Mouse (Mus musculus): ENCODE measurements around the gene Ccdc153. TPM values are rescaled to one million over a fixed set of nuclear protein-coding genes. Genes with fewer than 3 reads are reported as not detected.

The Ccdc153 gene
- not detected in 2 replicates for polyA plus RNA-seq (2016; fragmentation: Nextera tagmentation; extraction: Ambion mirVana)

- no peaks in the 10 kb centered on the region for H3K9me3 ChIP-seq
- H3K4me1 ChIP-seq, result no peaks in the 10 kb centered on the region
- H3K36me3 ChIP-seq (replicated peaks), result no peaks in the 10 kb centered on the region
- H3K9ac ChIP-seq, result no peak within 1 kb of the TSS
- no peak within 1 kb of the TSS for H3K4me2 ChIP-seq
- no peak within 1 kb of the TSS for H3K4me3 ChIP-seq (replicated peaks)
- no peaks in the 10 kb centered on the region for H3K27me3 ChIP-seq
- WGBS, result 54% methylated on average over 2 of the region's 2 CpGs
- ATAC-seq (ENCODE audit: low FRiP score), result no peak
- H3K27ac ChIP-seq, result no peak within 1 kb of the TSS
These were observed at the start of gene Ccdc153 for GRCm38 (mm10) chr9:44240399-44240798. TSS of gene Ccdc153 (plus strand) at chr9:44240676.

DNA sequence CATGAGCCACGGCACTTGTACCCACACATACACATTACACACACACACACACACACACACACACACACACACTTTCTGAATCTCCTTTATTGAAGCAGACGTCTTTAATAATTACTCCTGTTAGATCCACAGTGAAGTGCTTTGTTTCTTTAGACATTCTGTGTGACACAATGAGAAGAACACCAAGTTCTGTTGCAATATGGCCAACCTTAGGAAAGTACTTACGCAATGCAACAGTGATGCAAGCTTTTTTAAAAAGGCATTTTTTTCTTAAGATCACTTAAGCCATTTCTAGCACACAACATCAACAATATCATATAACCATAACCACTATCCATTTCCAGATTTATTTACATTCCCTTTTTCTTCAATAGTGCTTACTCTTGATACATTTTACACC lies 49.3 kb upstream of the Ccdc153 start:
- H3K9me3 ChIP-seq, result no peaks in the 10 kb centered on the region
- H3K36me3 ChIP-seq (replicated peaks), result 0 out of 2 replicates have a peak, but pooled peaks cover 4% of the 10 kb centered on the region
- no peak overlapping the region for H3K4me2 ChIP-seq
- H3K27ac ChIP-seq, result no peak overlapping the region
- no peak overlapping the region for H3K9ac ChIP-seq
- no peaks in the 10 kb centered on the region for H3K27me3 ChIP-seq
- H3K4me1 ChIP-seq, result peaks cover 9% of the 10 kb centered on the region; the same call in 1 of the 2 replicates
- H3K4me3 ChIP-seq (replicated peaks), result no peak overlapping the region
- ATAC-seq (ENCODE audit: low FRiP score), result no peak
- WGBS, result 77% methylated on average over 3 of the region's 3 CpGs

DNA sequence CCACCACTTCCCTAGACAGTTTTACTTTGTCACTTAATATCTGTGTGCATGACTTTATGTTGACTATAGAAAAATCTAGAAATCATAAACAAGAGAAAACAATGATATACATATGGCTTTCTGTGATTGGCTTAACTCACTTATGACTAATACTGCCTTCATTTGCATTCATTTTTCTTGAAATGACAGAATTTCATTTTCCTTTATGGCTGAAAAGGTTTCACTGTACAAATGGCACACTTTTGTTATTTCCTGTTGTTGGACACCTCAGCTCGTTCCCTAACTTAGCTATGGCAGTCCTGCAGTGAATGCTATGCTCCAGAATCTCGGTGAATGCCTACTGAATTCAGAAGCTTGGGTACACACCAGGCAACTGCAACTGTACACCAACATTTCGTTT lies 48.2 kb upstream of the Ccdc153 start:
- Histone ChIP-seq H3K27me3 (no peaks in the 10 kb centered on the region), H3K4me2 (no peak overlapping the region), H3K9me3 (no peaks in the 10 kb centered on the region), H3K9ac (no peak overlapping the region), H3K4me1 (peaks cover 9% of the 10 kb centered on the region; the same call in 1 of the 2 replicates), H3K27ac (no peak overlapping the region), H3K36me3 (replicated peaks) (0 out of 2 replicates have a peak, but pooled peaks cover 4% of the 10 kb centered on the region), H3K4me3 (replicated peaks) (no peak overlapping the region)
- no peak for ATAC-seq (ENCODE audit: low FRiP score)
- WGBS, result 91% methylated on average over 3 of the region's 3 CpGs

DNA sequence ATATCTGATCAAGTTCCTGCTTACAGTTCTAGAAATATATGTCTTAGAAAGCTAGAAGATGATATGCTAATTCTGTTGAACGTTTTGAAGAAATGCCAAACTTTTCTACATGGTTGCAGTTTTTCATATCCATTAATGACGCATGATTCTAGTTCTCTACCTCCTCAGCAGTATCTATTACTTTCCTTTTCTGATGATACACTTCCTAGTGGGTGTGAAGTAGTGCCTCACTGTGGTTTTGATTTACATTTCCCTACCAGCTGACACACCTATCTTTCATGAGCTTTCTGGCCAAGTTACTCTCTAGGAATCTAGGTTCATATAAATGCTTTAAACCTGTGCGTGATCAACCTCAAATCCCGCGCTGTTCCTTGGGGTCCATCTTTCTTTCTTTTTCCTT lies 47.7 kb upstream of the Ccdc153 start:
- no peak overlapping the region for H3K9ac ChIP-seq
- peaks cover 6% of the 10 kb centered on the region for H3K36me3 ChIP-seq (replicated peaks)
- no peak overlapping the region for H3K4me3 ChIP-seq (replicated peaks)
- WGBS, result 96% methylated on average over 5 of the region's 5 CpGs
- H3K4me2 ChIP-seq, result no peak overlapping the region
- no peaks in the 10 kb centered on the region for H3K27me3 ChIP-seq
- no peak for ATAC-seq (ENCODE audit: low FRiP score)
- H3K4me1 ChIP-seq, result peaks cover 9% of the 10 kb centered on the region; the same call in 1 of the 2 replicates
- H3K9me3 ChIP-seq, result no peaks in the 10 kb centered on the region
- H3K27ac ChIP-seq, result no peak overlapping the region

DNA sequence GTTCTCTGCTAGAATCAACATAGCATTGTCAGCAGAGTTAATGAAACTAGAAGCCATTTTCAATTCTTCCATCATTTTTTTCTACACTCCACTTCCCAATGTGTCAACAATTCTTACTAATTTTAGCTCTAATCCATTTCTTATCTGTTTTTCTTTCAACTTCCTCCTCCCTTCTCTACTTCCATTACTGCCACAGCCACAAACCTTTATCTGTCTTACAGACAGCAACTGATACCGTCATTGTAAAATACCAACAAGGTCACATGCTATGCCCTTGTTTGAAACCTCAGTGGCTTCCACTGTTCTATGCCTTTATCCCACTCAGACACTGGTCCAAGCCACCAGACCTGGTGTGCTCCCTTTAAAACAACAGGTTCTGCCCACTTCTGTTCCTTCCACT lies 46.5 kb upstream of the Ccdc153 start:
- H3K4me1 ChIP-seq, result no peaks in the 10 kb centered on the region
- 97% methylated on average over 1 of the region's 1 CpGs for WGBS
- no peak overlapping the region for H3K4me2 ChIP-seq
- no peak for ATAC-seq (ENCODE audit: low FRiP score)
- no peaks in the 10 kb centered on the region for H3K9me3 ChIP-seq
- H3K27ac ChIP-seq, result no peak overlapping the region
- no peak overlapping the region for H3K4me3 ChIP-seq (replicated peaks)
- H3K27me3 ChIP-seq, result no peaks in the 10 kb centered on the region
- peaks cover 16% of the 10 kb centered on the region for H3K36me3 ChIP-seq (replicated peaks)
- no peak overlapping the region for H3K9ac ChIP-seq

DNA sequence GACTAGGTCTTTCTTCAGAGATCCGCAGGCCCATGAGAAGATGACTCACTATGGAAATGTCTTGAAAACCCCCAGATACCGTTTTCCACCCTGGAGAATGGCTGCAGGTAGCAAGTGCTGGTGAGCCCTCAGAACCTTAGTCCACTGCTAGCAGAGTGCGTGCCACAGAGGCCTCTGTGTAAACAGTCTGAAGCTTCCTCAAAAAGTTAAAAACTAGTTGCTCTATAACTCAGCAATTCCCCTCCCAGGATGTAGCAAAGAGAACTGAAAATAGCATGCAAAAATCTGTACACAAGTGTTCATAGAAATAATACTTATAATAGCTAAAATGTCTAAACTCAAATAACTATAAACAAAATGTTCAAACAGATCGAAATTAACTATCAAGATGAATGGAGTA lies 44.1 kb upstream of the Ccdc153 start:
- no peak for ATAC-seq (ENCODE audit: low FRiP score)
- H3K4me1 ChIP-seq, result no peaks in the 10 kb centered on the region
- H3K9ac ChIP-seq, result no peak overlapping the region
- no peak overlapping the region for H3K27ac ChIP-seq
- H3K36me3 ChIP-seq (replicated peaks), result peaks cover 35% of the 10 kb centered on the region
- H3K4me3 ChIP-seq (replicated peaks), result no peak overlapping the region
- 93% methylated on average over 4 of the region's 4 CpGs for WGBS
- H3K4me2 ChIP-seq, result no peak overlapping the region
- no peaks in the 10 kb centered on the region for H3K9me3 ChIP-seq
- H3K27me3 ChIP-seq, result no peaks in the 10 kb centered on the region

GRCm38 (mm10) chr9:44199166-44199565 lies 41.3 kb upstream of the Ccdc153 start:
- H3K27me3 ChIP-seq, result no peaks in the 10 kb centered on the region
- H3K4me1 ChIP-seq, result no peaks in the 10 kb centered on the region
- H3K27ac ChIP-seq, result no peak overlapping the region
- peaks cover 35% of the 10 kb centered on the region for H3K36me3 ChIP-seq (replicated peaks)
- WGBS, result 90% methylated on average over 3 of the region's 3 CpGs
- no peaks in the 10 kb centered on the region for H3K9me3 ChIP-seq
- no peak overlapping the region for H3K4me3 ChIP-seq (replicated peaks)
- ATAC-seq (ENCODE audit: low FRiP score), result no peak
- H3K9ac ChIP-seq, result no peak overlapping the region
- no peak overlapping the region for H3K4me2 ChIP-seq

- no peaks in the 10 kb centered on the region for H3K9me3 ChIP-seq
- no peak overlapping the region for H3K27ac ChIP-seq
- ATAC-seq (ENCODE audit: low FRiP score), result no peak
- no peak overlapping the region for H3K9ac ChIP-seq
- no peaks in the 10 kb centered on the region for H3K27me3 ChIP-seq
- no peak overlapping the region for H3K4me2 ChIP-seq
- H3K4me3 ChIP-seq (replicated peaks), result no peak overlapping the region
- peaks cover 35% of the 10 kb centered on the region for H3K36me3 ChIP-seq (replicated peaks)
- no peaks in the 10 kb centered on the region for H3K4me1 ChIP-seq
These were observed 40.9 kb upstream of the Ccdc153 start for GRCm38 (mm10) chr9:44199580-44199979.

- H3K9ac ChIP-seq, result no peak overlapping the region
- no peaks in the 10 kb centered on the region for H3K9me3 ChIP-seq
- no peak for ATAC-seq (ENCODE audit: low FRiP score)
- no peaks in the 10 kb centered on the region for H3K27me3 ChIP-seq
- H3K4me3 ChIP-seq (replicated peaks), result no peak overlapping the region
- no peaks in the 10 kb centered on the region for H3K4me1 ChIP-seq
- no peak overlapping the region for H3K4me2 ChIP-seq
- peaks cover 35% of the 10 kb centered on the region for H3K36me3 ChIP-seq (replicated peaks)
- 88% methylated on average over 3 of the region's 3 CpGs for WGBS
- no peak overlapping the region for H3K27ac ChIP-seq
These were observed 40.0 kb upstream of the Ccdc153 start for GRCm38 (mm10) chr9:44200458-44200857.

DNA sequence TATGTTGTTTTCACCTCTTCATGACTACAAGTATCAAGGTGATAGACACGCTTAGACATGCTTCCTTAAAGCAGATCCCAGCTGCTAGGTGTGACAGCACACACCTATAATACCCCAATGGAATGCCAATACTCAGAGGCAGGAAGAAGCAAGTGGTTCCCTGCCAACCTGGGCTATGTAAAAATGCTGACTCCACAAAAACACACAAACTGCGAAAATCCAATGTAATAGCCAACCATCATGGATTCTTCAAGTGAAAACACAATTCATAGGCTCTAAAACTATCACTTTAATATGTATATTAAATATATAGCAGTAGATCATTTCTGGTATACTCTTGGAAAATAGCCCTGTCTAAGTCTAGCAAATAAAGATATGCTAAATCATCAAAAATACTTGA lies 32.6 kb upstream of the Ccdc153 start:
- no peak overlapping the region for H3K9ac ChIP-seq
- no peak overlapping the region for H3K4me3 ChIP-seq (replicated peaks)
- no peak overlapping the region for H3K27ac ChIP-seq
- WGBS, result 95% methylated on average over 2 of the region's 2 CpGs
- peaks cover 5% of the 10 kb centered on the region; the same call in 1 of the 2 replicates for H3K9me3 ChIP-seq
- no peaks in the 10 kb centered on the region for H3K4me1 ChIP-seq
- ATAC-seq (ENCODE audit: low FRiP score), result no peak
- H3K27me3 ChIP-seq, result no peaks in the 10 kb centered on the region
- H3K4me2 ChIP-seq, result no peak overlapping the region
- peaks cover 10% of the 10 kb centered on the region; the same call in 1 of the 2 replicates for H3K36me3 ChIP-seq (replicated peaks)

GRCm38 (mm10) chr9:44209416-44209815 lies 31.1 kb upstream of the Ccdc153 start:
- H3K36me3 ChIP-seq (replicated peaks), result peaks cover 14% of the 10 kb centered on the region; the same call in 1 of the 2 replicates
- ATAC-seq (ENCODE audit: low FRiP score), result no peak

DNA sequence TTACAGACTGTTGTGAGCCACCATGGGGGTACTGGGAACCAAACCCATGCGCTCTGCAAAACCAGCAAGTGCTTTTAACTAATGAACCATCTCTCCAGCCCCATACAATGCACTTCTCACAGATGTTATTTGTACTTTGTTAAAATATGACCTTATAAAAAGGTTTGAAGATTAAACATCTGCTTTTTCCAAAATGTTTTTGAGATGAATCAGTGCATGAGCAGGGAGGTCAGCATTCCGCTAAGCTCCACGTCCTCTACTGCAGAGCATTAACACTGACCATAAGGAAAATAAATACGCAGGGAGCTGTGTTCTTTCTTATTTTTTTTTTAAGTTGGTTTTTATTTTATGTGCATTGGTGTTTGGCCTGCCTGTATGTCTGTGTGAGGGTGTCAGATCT lies 28.1 kb upstream of the Ccdc153 start:
- peaks cover 5% of the 10 kb centered on the region; the same call in 1 of the 2 replicates for H3K9me3 ChIP-seq
- peaks cover 14% of the 10 kb centered on the region; the same call in 1 of the 2 replicates for H3K36me3 ChIP-seq (replicated peaks)
- H3K9ac ChIP-seq, result no peak overlapping the region
- H3K27me3 ChIP-seq, result no peaks in the 10 kb centered on the region
- no peak overlapping the region for H3K27ac ChIP-seq
- H3K4me1 ChIP-seq, result no peaks in the 10 kb centered on the region
- no peak overlapping the region for H3K4me3 ChIP-seq (replicated peaks)
- H3K4me2 ChIP-seq, result no peak overlapping the region
- ATAC-seq (ENCODE audit: low FRiP score), result no peak
- 96% methylated on average over 4 of the region's 4 CpGs for WGBS

More at GRCm38 (mm10) chr9:44209416-44209815, 31.1 kb upstream of the Ccdc153 start:
- H3K9me3 ChIP-seq, result peaks cover 5% of the 10 kb centered on the region; the same call in 1 of the 2 replicates
- H3K27me3 ChIP-seq, result no peaks in the 10 kb centered on the region
- no peak overlapping the region for H3K4me3 ChIP-seq (replicated peaks)
- H3K27ac ChIP-seq, result no peak overlapping the region
- H3K4me2 ChIP-seq, result no peak overlapping the region
- no peak overlapping the region for H3K9ac ChIP-seq
- 93% methylated on average over 4 of the region's 4 CpGs for whole genome bisulfite sequencing
- no peaks in the 10 kb centered on the region for H3K4me1 ChIP-seq

DNA sequence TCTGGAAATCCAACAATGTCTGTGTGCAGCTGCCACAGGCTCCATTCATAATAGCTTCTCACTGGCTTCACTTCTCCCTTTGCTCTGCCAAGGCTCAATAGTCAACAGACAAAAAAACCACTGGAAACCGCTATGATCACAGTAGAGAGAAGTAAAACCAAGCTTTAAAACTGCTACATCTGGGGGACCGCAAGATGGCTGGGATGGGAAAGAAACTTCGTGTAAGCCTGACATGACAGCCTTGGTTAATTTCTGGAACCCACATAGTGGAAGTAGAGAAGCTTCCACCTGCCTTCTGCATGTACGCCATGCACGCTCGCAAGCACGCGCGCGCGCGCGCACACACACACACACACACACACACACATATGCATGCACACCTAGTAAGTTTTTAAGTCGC lies 26.9 kb upstream of the Ccdc153 start:
- no peak for ATAC-seq (ENCODE audit: low FRiP score)
- H3K27ac ChIP-seq, result no peak overlapping the region
- H3K9ac ChIP-seq, result no peak overlapping the region
- WGBS, result 96% methylated on average over 14 of the region's 14 CpGs
- H3K36me3 ChIP-seq (replicated peaks), result peaks cover 14% of the 10 kb centered on the region; the same call in 1 of the 2 replicates
- H3K9me3 ChIP-seq, result peaks cover 5% of the 10 kb centered on the region; the same call in 1 of the 2 replicates
- no peaks in the 10 kb centered on the region for H3K27me3 ChIP-seq
- H3K4me3 ChIP-seq (replicated peaks), result no peak overlapping the region
- H3K4me2 ChIP-seq, result no peak overlapping the region
- H3K4me1 ChIP-seq, result no peaks in the 10 kb centered on the region
